Mouse (Mus musculus) olfactory bulb, adult 2 months (tissue): ENCODE results near the gene Psenen.

Experiments
- CTCF ChIP-seq: fragments of 200-500 bp; IDR thresholded peaks from 2 replicates; pipeline ENCODE4 v1.5.1; 2012; ENCODE audit warnings: low read depth, mild to moderate bottlenecking, low read length, moderate library complexity; ENCODE audit not compliant: insufficient read depth
- POLR2A ChIP-seq: fragments of 200-500 bp; IDR thresholded peaks from 2 replicates; pipeline ENCODE4 v1.6.1; 2012; ENCODE audit warnings: mild to moderate bottlenecking, low read depth, low read length, moderate library complexity; ENCODE audit not compliant: insufficient read depth

DNA sequence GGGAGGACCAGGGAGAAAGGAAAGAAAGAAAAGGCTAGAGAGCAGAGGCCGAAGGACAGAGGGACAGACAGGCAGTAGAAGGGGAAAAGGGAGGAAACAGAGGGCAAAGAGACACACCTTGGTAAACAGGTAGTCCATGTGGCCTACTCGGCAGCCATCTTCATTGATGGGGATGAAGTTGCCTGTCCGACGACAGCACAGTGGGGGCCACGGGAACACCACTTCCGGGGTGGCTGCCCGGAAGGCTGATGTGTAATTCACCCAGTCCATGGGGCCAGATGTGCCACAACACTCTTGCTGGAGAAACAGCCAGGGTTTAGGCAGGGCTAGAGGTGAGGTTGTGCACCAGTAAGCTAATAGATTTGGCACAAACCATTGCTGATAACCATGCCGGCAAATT is 41.5 kb upstream of the Psenen start:
- TF ChIP-seq POLR2A (no peak), CTCF (no peak)
